Mouse (Mus musculus): ENCODE measurements around the gene Topbp1.

Gene Topbp1

GRCm38 (mm10) chr9:103304927-103305326, at the start of gene Topbp1, which contains the start of gene 1300017J02Rik:
TSS of gene Topbp1 (plus strand) at chr9:103305215.
TSS of gene 1300017J02Rik (minus strand) at chr9:103305082.
- peak; percentile 92 for DNase-seq

DNA sequence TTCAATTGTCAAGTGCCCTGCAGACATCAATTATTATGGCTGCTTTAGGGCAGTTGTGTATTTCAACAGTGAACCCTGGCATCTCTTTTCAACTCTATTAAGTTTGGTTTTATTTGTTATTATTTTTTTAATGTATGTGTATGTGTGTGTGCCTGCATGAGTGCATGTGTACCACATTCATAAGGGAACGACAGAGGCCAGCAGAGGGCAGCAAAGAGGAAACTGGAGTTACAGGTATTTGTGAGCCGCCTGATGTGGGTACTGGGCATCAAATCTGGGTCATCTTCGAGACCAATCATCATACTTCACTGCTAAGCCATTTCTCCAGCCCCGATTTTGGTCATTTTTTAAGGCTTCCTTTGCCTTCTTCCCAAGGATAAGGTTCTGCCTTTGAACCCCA, 39.2 kb upstream of the Topbp1 start:
- no peak for DNase-seq

DNA sequence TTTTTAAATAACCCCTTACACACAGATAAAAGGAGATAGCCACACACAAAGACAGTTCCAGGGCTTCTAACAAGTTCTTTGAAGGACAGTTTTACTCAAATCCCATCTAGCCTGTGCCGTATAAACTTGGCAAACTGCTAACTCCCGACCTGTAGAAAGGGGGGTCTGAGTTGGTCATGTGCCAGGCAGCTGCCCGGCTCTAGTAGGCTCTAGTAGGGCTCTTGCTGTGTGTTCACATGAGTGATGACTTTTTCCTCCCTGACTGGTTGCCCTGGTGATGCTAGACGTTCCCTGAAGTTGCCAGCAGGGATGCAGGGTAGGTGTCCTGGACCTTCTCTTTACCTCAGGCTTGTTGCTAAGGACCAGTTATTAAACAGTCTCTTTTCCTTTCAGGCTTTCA, 33.9 kb upstream of the Topbp1 start:
- no peak for DNase-seq

- no peak for DNase-seq
Measured at GRCm38 (mm10) chr9:103274819-103275218, 30.2 kb upstream of the Topbp1 start.

GRCm38 (mm10) chr9:103275676-103276075, 29.3 kb upstream of the Topbp1 start:
- no peak for DNase-seq

DNA sequence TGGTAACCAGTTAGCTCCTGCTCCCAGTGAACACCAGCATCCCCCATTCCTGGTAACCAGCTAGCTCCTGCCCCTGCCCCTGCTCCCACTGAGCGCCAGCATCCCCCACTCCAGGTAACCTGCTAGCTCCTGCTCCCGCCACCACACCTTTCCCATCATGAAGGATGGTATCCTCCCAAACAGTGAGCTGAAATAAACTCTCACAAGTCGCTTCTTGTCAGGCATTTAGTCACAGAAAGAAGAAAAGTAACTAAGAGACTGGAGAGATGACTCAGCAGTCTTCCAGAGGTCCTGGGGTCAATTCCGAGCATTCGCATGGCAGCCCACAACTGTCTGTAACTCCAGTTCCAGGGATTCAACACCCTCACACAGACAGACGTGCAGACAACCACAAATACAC, 28.1 kb upstream of the Topbp1 start:
- DNase-seq, result no peak

DNA sequence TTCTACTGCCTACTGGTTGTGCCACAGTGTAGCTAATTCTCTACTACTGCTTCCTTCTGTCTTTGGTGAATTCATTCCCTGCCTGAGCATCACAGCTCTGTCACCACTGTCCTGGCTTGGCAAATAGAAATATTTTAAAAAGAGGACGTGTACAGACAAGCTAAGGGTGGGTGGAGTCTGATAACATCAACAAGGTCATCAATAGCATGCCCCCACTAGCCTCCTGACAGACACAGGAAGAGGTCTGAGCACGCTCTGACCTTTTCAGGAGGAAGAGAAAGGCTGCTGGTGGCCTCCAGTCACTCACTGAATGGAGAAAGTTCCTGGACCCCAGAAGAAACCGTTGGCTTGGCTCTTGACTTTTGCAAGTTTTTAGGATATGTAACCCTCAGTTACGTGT, 18.6 kb upstream of the Topbp1 start:
- DNase-seq, result no peak

DNA sequence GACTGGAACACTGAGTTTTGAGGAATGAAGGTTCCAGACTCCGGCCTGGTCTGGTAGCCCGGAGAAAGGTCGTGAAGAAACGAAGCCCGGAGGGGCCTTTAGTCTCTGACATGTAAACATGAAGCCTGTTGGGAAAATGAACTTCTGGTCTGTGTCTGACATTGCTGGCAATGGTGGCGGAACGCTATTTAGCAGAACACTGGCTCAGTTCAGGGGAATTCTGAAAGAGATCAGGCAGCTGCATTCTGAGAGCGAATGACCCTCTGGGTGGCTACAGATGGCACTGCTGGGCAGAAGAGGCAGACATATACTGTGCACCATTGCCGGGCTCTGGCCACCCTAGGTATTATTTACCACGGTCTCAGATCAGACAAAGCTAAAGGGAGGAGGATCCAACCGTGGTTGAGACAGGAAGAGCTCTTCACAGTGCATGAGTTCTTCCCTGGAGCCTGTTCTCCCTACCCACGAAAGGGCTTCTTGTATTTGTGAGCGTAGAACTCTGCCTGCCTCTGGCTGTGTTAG, 18.1 kb upstream of the Topbp1 start:
- DNase-seq, result no peak

DNA sequence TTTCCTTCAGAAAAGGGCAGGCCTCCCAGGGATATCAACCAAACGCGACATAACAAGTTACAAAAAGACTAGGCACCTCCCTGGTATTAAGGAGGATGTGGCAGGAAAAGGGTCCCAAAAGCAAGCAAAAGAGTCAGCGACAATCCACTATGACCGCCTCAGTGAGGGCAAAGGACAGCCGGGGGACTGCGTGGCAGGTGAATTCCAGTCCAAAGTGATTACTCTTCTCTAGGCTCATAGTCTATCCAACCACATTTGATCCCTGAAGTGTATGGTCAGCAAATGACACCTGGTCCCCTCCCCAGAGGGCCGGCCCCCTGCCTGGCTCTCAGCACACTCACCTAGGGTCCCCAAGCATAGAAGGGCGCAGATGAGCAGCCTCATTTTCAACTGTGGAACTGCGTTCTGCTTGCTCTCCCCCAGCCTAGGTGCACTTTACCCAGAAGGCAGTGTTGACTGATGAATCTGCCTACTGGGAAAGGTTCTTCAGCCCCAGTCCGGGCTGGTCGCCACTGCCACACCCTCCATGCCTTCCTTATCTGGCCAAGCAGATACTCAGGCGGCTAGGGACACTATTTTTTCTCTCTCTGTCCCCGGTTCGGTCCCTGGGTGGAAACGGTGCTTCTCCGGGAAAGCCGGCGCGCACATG, 17.1 kb upstream of the Topbp1 start:
- no peak for DNase-seq

DNA sequence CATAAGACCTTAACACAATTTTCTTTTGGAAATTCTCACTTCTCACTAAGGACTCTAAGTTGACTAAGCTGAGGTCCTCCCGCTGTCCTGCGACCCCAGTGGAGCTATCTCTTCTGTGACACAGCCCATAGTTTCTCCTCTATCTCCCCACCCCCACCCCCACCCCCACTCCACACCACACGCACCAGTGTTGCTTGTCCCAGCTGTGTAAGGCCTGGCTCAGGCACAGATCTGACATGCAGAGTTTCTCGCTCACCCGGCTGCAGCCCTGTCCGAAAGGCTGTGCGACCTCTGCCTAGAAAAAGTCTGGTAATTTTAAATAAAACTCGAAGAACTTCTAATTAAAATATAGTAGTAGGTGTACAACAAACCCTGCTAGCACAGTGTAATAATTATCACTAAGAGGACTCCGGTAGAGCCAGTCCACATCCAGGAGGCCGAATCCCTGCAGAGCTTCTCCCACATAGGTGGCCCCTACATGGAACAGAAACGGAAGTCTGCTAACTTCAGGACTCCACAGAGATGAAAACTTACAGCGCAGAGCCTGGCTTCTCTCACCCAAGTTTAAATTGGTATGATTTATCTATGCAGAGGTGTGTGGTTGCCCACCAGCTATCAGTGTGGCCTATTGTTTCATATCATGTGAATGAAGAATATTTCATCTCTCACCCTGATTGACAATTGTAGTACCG, 16.4 kb upstream of the Topbp1 start:
- no peak for DNase-seq

DNA sequence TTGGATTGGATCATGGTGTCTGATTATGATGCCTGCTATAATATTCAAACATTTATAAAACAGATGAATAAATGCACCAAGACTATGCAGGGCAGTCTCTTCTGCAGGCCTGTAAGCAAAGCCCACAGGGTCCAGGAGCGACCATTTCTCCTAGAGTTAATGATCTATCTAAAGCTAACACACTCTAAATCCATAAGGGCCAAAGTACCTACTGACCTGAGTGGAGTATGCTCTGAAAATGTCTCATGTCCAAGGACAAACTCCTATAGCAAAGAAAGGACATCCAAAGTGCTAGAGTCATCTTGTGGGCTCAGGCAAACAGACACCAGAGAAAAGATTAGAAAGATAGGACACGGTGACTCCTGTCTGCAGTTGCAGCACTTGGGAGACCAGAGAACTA, 10.5 kb upstream of the Topbp1 start:
- DNase-seq, result no peak

DNA sequence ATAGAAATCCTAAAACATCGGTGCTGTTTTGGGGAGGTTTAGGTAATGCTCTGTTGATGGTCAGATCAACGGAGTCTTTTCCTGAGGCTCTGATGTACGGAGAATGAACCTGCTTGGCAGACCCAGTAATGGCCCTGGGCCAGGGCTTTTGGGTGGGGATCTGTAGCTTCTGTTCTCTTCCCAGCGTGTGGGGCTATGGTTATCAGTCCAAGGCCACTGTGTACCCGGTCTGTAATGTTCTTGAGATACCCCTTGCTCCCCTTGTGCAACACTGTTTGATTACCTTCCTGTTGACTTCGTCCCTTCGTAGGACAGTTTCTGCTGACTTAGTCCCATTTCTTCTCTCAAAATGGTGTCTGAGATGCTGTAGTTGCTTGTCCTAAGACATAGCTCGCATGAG, 3.9 kb upstream of the Topbp1 start:
- no peak for DNase-seq

DNA sequence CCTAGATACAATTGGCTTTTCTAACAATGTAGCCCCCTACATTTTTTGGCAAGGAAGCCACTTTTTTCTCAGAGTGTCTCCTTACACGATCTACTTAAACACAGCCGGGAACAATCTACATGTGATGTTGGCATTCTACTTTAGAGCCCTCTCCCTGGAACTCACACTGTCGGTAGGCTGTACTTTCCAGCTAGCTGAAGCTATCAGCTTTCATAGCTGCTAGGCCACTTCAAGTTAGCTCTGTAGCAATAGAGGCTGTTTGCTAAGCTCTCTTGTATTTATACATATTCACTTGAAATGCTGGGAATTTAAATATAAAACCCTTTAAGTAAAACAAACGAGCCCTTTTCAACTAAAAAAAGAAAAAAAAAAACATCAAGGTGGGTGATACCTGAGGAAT, 2.8 kb upstream of the Topbp1 start:
- DNase-seq, result no peak

GRCm38 (mm10) chr9:103302666-103303065, 2.3 kb upstream of the Topbp1 start:
- DNase-seq, result peak; percentile 62

- no peak for DNase-seq
Measured at GRCm38 (mm10) chr9:103305332-103306041, 472 bp downstream of the Topbp1 start.

DNA sequence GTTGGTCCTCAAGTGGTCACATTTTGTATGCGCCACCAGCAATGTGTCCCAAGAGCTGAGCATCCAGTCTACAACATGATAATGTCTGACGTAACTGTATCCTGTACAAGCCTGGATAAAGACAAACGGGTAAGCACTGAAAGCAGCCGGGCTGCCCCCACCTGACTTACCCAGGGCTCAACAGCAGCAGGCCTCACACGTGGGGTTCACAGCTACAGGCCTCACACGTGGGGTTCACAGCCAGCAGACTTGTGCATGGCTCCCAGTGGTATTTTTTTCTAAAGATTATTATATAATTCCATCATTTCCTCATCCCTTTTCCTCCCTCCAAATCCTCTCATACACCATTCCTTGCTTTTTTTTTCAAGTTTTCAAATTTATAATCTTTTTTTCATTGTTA, 4.8 kb downstream of the Topbp1 start:
- no peak for DNase-seq

- no peak for DNase-seq
Measured at GRCm38 (mm10) chr9:103324678-103325077, 19.7 kb downstream of the Topbp1 start.

- DNase-seq, result no peak
Measured at GRCm38 (mm10) chr9:103326449-103326848, 21.4 kb downstream of the Topbp1 start.

GRCm38 (mm10) chr9:103332663-103333062, 27.6 kb downstream of the Topbp1 start:
- no peak for DNase-seq

DNA sequence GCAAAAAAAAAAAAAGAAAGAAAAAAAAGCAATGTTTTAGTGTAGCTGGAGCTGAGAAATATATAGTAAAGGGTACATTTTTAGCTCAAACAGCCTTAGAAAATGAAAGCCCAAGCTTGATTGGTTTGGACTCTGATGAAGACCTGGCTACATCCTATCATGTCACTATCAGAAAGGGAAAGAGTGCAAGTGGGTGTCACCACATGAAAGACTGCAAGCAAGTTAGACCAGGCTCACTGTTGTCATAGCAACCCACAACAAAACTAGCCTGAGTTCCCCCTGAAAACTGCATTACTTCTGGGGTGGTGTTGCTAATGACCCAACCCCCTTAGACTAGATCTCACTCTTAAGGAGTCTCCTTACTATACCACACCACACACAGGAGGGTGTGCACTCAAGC, 31.9 kb downstream of the Topbp1 start:
- DNase-seq, result no peak

DNA sequence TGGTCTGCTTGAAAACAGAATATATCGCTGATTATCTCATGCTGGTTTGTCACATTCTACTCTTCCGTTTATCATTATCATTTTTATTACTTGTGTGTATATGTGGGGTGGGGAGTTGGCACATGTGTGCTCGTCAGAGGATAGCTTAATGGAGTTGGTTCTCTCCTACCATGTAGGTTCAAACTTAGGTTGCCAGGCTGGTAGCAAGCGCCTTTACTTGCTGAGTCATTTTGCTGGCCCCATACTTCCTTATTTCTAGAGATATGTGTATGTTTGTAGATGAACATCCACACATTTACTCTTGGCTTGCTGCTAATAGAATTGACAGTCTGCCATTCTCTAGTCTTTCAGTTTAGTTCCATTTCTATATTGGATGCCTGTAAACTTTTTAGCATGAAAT, 42.0 kb downstream of the Topbp1 start:
- no peak for DNase-seq

DNA sequence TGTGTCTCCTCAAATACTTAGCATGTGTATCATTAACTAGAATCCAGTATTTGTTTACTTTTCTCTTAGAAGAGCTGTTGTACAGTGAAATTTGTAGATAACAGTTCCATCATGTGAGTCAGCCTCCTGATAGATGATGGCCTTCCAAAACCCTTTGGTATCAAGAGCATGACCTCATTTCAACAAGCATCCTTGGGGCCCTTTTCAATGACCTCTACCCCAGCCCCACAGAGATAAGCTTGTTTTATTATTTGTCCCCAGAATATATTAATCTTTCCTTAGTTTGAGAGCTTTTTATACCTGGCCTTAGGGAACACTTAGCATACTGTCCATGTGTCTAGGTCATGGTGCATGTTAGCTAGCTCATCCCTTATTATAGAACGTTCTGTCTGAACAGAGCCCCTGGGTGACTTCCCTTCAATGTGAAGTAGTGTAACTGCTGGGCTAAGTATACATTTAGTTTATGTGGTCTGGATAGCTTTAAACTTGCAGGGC, 43.0 kb downstream of the Topbp1 start:
- DNase-seq, result no peak

- DNase-seq, result no peak
Measured at GRCm38 (mm10) chr9:103348791-103349190, 43.8 kb downstream of the Topbp1 start.
